Mouse (Mus musculus) CH12.LX (cell line): ENCODE results near the gene Gm4131. TPM values are rescaled to one million over a fixed set of nuclear protein-coding genes. Genes with fewer than 3 reads are reported as not detected.

Source experiments
- DNase-seq: peaks from one replicate; pipeline ENCODE4 v3.0.0-alpha.2; 2013; ENCODE audit errors: extremely low read depth
- H3K27ac ChIP-seq: 2 replicates; pipeline ENCODE4 v1.5.1; 2012; ENCODE audit warnings: low read depth, mild to moderate bottlenecking, control low read depth, moderate library complexity; ENCODE audit not compliant: insufficient read depth
- H3K27me3 ChIP-seq: replicated peaks from 2 replicates; pipeline ENCODE3; 2012; ENCODE audit warnings: inconsistent platforms
- H3K36me3 ChIP-seq, 2 experiments: replicated peaks in 1 of 2; 2 replicates each; pipeline versions ENCODE3 to v1.6.1; 2012; ENCODE audit warnings: inconsistent platforms in 1 of 2, low read length in 1 of 2, mild to moderate bottlenecking in 1 of 2, mixed read lengths in 1 of 2, moderate library complexity in 1 of 2; ENCODE audit not compliant: control insufficient read depth in 1 of 2, insufficient read depth in 1 of 2
- H3K4me1 ChIP-seq, 2 experiments: 2 replicates each; pipeline ENCODE4 v1.6.1; 2012; ENCODE audit warnings: inconsistent platforms in 1 of 2, moderate library complexity in 1 of 2; ENCODE audit not compliant: insufficient read depth in 2 of 2, control insufficient read depth in 1 of 2
- H3K4me2 ChIP-seq: 2 replicates; pipeline ENCODE4 v1.6.1; 2012; ENCODE audit warnings: low read depth, mild to moderate bottlenecking, control low read depth; ENCODE audit not compliant: poor library complexity, insufficient read depth, severe bottlenecking
- H3K4me3 ChIP-seq, 3 experiments: fragments of 150-350 bp in 1 of 3; sonication (generic) in 1 of 3; replicated peaks in 1 of 3; 2 replicates each; pipeline versions ENCODE3 to v1.5.1; 2011 to 2012; ENCODE audit warnings: low read depth in 2 of 3, low read length in 2 of 3, mild to moderate bottlenecking in 2 of 3, moderate library complexity in 2 of 3, control low read depth in 1 of 3, improper control_type of control experiment in 1 of 3, inconsistent platforms in 1 of 3, mixed read lengths in 1 of 3; ENCODE audit not compliant: poor library complexity in 1 of 3
- H3K79me2 ChIP-seq: replicated peaks from 2 replicates; pipeline ENCODE4 v1.6.1; 2012; ENCODE audit warnings: mild to moderate bottlenecking, moderate library complexity; ENCODE audit not compliant: control insufficient read depth, poor library complexity, insufficient read depth, severe bottlenecking; ENCODE audit errors: extremely low read depth
- H3K9ac ChIP-seq: 2 replicates; pipeline ENCODE4 v1.6.1; 2012; ENCODE audit warnings: low read depth, mild to moderate bottlenecking, control low read depth, moderate library complexity; ENCODE audit not compliant: insufficient read depth
- H3K9me3 ChIP-seq: replicated peaks from 2 replicates; pipeline ENCODE3; 2012; ENCODE audit warnings: low read length, inconsistent platforms, mixed read lengths
- CHD1 ChIP-seq: IDR thresholded peaks from 2 replicates; pipeline ENCODE4 v1.6.1; 2012; ENCODE audit warnings: low read depth, low read length, improper control_type of control experiment, inconsistent platforms
- ELF1 ChIP-seq: IDR thresholded peaks from 2 replicates; pipeline ENCODE4 v1.6.1; 2014; ENCODE audit warnings: low read depth, mild to moderate bottlenecking, inconsistent platforms, low read length, improper control_type of control experiment
- EP300 ChIP-seq: IDR thresholded peaks from 2 replicates; pipeline ENCODE4 v1.6.1; 2011; ENCODE audit warnings: low read length, improper control_type of control experiment
- ETS1 ChIP-seq: conservative IDR thresholded peaks from 2 replicates; pipeline ENCODE4 v1.6.1; 2012; ENCODE audit warnings: low read depth, mild to moderate bottlenecking, inconsistent platforms, low read length, improper control_type of control experiment, moderate library complexity
- HCFC1 ChIP-seq: IDR thresholded peaks from 2 replicates; pipeline ENCODE4 v1.6.1; 2012; ENCODE audit warnings: low read depth, mild to moderate bottlenecking, inconsistent platforms, low read length, improper control_type of control experiment
- JUND ChIP-seq: conservative IDR thresholded peaks from 2 replicates; pipeline ENCODE4 v1.6.1; 2011; ENCODE audit warnings: low read depth, low read length, improper control_type of control experiment
- KAT2A ChIP-seq: IDR thresholded peaks from 2 replicates; pipeline ENCODE4 v1.6.1; 2012; ENCODE audit warnings: low read length, improper control_type of control experiment, inconsistent platforms; ENCODE audit not compliant: insufficient replicate concordance
- MAX ChIP-seq: IDR thresholded peaks from 2 replicates; pipeline ENCODE4 v1.6.1; 2011; ENCODE audit warnings: low read length, improper control_type of control experiment
- MAZ ChIP-seq: IDR thresholded peaks from 2 replicates; pipeline ENCODE4 v1.6.1; 2012; ENCODE audit warnings: low read depth, mild to moderate bottlenecking, inconsistent platforms, low read length, improper control_type of control experiment, moderate library complexity
- MEF2A ChIP-seq: IDR thresholded peaks from 2 replicates; pipeline ENCODE4 v1.6.1; 2014; ENCODE audit warnings: low read depth, mild to moderate bottlenecking, inconsistent platforms, low read length, improper control_type of control experiment, borderline replicate concordance
- MXI1 ChIP-seq: IDR thresholded peaks from 2 replicates; pipeline ENCODE4 v1.6.1; 2011; ENCODE audit warnings: mild to moderate bottlenecking, low read depth, low read length, improper control_type of control experiment
- NRF1 ChIP-seq: IDR thresholded peaks from 2 replicates; pipeline ENCODE4 v1.6.1; 2014; ENCODE audit warnings: low read depth, mild to moderate bottlenecking, inconsistent platforms, low read length, improper control_type of control experiment, moderate library complexity
- PAX5 ChIP-seq: IDR thresholded peaks from 2 replicates; pipeline ENCODE4 v1.6.1; 2012; ENCODE audit warnings: low read length, inconsistent platforms, mixed read lengths
- POLR2A ChIP-seq: IDR thresholded peaks from 2 replicates; pipeline ENCODE4 v1.6.1; 2011; ENCODE audit warnings: low read depth, mild to moderate bottlenecking, improper control_type of control experiment, low read length
- RCOR1 ChIP-seq: conservative IDR thresholded peaks from 2 replicates; pipeline ENCODE4 v1.6.1; 2012; ENCODE audit warnings: low read depth, mild to moderate bottlenecking, inconsistent platforms, low read length, improper control_type of control experiment
- SIN3A ChIP-seq: IDR thresholded peaks from 2 replicates; pipeline ENCODE4 v1.6.1; 2012; ENCODE audit warnings: low read length, improper control_type of control experiment, inconsistent platforms
- TBP ChIP-seq: conservative IDR thresholded peaks from 2 replicates; pipeline ENCODE4 v1.6.1; 2011; ENCODE audit warnings: low read depth, low read length, improper control_type of control experiment
- TCF12 ChIP-seq: IDR thresholded peaks from 2 replicates; pipeline ENCODE4 v1.6.1; 2014; ENCODE audit warnings: low read depth, mild to moderate bottlenecking, inconsistent platforms, low read length, improper control_type of control experiment
- UBTF ChIP-seq: IDR thresholded peaks from 2 replicates; pipeline ENCODE4 v1.6.1; 2012; ENCODE audit warnings: low read depth, mild to moderate bottlenecking, inconsistent platforms, low read length, improper control_type of control experiment, moderate library complexity
- ZMIZ1 ChIP-seq: IDR thresholded peaks from 2 replicates; pipeline ENCODE4 v1.6.1; 2012; ENCODE audit warnings: low read depth, mild to moderate bottlenecking, inconsistent platforms, low read length, improper control_type of control experiment
- dilution Hi-C: fragments of 300-500 bp; cut with MboI; formaldehyde crosslinking; loops from 2 replicates; pipeline ENCODE4 v1.14.3; 2020; ENCODE audit warnings: low sequenced_read_pairs; ENCODE audit not compliant: extremely low pct_unique_long_range_greater_than_20kb, extremely low pct_ligation_motif_present
- in situ Hi-C: fragments of 300-500 bp; cut with MboI; formaldehyde crosslinking; loops from 3 replicates; pipeline ENCODE4 v1.14.3; 2019; ENCODE audit warnings: low sequenced_read_pairs, low pct_ligation_motif_present, low pct_unique_long_range_greater_than_20kb, mixed read lengths
- polyA plus RNA-seq: library from polyadenylated mRNA; unstranded; fragments of >175 nt; gene quantifications from 2 replicates; pipeline ENCODE4 v1.2.1, GENCODE M21; 2012; ENCODE audit warnings: low read depth; ENCODE audit not compliant: insufficient read length
- total RNA-seq, 2 experiments: library from RNA; depleted of rRNA; stranded (reverse); fragments of 300-350 nt in 1 of 2; fragments of >200 nt in 1 of 2; gene quantifications; 2 replicates each; pipeline ENCODE4 v1.2.3; 2012 to 2014

Gene Gm4131
- total and polyA plus RNA-seq, 3 experiments: not detected

DNA sequence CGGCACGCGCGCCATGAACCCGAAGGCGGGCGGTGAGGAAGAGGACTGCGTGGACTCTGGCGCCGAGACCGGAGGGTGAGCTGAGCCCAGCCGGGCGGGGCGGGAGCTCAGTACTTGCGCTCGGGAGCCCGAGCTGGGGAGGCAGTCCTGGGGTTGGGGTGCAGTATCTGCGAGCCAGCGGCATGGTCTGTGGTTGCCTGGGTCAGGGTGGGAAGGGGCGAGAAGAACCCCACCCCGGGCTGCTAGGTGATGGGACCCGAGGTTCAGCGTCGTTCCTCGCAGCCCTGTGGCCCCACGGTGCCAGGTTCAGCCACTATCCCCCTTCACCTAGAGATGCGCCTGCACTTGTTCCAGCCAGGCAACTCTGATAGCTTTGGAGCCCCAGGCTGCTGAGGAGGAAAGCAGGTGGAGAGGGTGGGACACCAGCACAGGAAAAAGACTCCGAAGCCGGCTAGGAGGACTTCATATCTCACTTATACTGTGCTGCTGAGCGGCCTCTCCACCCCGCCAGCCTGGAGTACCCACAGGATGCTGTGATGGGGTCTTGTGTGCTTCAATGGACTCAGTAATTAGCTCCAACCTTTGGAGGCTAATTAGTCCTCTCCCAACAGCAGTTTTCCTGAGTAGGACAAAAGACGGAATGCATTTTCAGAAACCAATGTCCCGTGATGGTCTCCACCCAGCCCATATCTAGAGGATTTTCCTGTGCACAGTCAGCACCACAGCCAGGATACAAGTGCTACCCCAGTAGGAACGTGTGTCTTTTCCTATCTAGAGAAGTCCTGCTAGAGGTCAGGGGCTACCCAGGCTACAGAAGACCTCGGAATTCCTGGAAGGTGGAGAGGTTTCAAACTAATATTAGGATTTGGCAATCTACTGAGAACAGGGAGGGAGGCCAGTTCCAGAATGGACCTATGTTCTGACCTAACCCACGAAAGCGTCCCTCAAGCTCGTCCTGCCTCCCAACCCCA is 10.6 kb downstream of the Gm4131 start:
- Histone ChIP-seq H3K27me3 (no peaks in the 10 kb centered on the region), H3K79me2 (no peaks in the 10 kb centered on the region), H3K27ac (no peak overlapping the region), H3K9me3 (no peaks in the 10 kb centered on the region), H3K4me3 (no peak overlapping the region), H3K9ac (no peak overlapping the region), H3K36me3 (no peaks in the 10 kb centered on the region), H3K4me1 (no peaks in the 10 kb centered on the region), H3K4me2 (no peak overlapping the region)
- dilution Hi-C loops: no loop called here
- in situ Hi-C loops: no loop called here
- TF ChIP-seq JUND (no peak), TCF12 (no peak), MXI1 (no peak), EP300 (no peak), MEF2A (no peak), KAT2A (no peak), ELF1 (no peak), MAZ (no peak), UBTF (no peak), ETS1 (no peak), HCFC1 (no peak), PAX5 (no peak), CHD1 (no peak)
- no peak for DNase-seq

DNA sequence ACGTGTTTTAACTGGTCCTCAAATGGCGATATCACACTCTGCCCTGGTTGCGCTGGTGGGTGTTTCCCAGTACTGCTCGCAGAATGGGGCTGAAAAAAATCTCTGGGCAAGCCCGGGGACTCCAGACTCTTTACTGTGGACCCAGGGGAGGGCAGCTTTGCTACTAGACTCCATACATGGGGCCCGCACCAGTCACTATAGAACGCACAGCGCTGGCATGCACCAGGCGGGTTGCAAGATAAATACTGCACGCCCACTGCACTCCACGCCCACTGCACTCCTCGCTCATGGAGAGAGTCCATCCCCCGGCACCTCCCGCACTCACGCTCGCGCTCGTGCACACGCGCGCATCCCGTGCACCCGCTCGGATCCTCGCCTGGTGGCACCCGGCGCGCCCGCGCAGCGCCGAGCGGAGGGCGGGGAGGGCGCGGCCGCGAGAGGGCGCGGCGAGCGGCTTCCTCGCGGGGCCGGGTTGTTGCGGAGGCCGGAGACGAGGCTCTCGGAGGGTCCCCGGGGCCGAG is 11.4 kb downstream of the Gm4131 start, which contains the start of gene Fam124a:
Fam124a (plus strand) TSS at position 429 of the 521 bp plus-strand sequence.
- Histone ChIP-seq H3K9me3 (no peaks in the 10 kb centered on the region), H3K4me3 (no peak within 1 kb of the TSS), H3K4me1 (no peaks in the 10 kb centered on the region), H3K4me2 (no peak within 1 kb of the TSS), H3K27me3 (no peaks in the 10 kb centered on the region), H3K9ac (no peak within 1 kb of the TSS), H3K79me2 (no peaks in the 10 kb centered on the region), H3K27ac (no peak within 1 kb of the TSS), H3K36me3 (no peaks in the 10 kb centered on the region)
- TF ChIP-seq SIN3A (no peak), MAZ (no peak), ZMIZ1 (no peak), TBP (no peak), RCOR1 (no peak), MEF2A (no peak), POLR2A (no peak), MAX (no peak), NRF1 (no peak), ELF1 (no peak), TCF12 (no peak)
- no peak for DNase-seq
- in situ Hi-C loops (no loop called here), dilution Hi-C loops (no loop called here)
